Mouse (Mus musculus) bone marrow, adult 2 months (tissue): ENCODE data around the gene Tuba4a.

Experiments
- CTCF ChIP-seq: fragments of 200-500 bp; IDR thresholded peaks from 2 replicates; pipeline ENCODE4 v1.5.1; 2011; ENCODE audit warnings: low read length, control low read depth; ENCODE audit not compliant: control insufficient read depth, insufficient read depth
- POLR2A ChIP-seq: fragments of 200-500 bp; IDR thresholded peaks from 2 replicates; pipeline ENCODE4 v1.6.1; 2011; ENCODE audit warnings: low read depth, mild to moderate bottlenecking, control low read depth, low read length, borderline replicate concordance; ENCODE audit not compliant: control insufficient read depth

- TF ChIP-seq CTCF (no peak), POLR2A (no peak)
Observed at GRCm38 (mm10) chr1:75247071-75247930, 27.6 kb upstream of the Tuba4a start.
